ENCODE assay signal across 11 mouse cellular contexts in the genomic region with DNA sequence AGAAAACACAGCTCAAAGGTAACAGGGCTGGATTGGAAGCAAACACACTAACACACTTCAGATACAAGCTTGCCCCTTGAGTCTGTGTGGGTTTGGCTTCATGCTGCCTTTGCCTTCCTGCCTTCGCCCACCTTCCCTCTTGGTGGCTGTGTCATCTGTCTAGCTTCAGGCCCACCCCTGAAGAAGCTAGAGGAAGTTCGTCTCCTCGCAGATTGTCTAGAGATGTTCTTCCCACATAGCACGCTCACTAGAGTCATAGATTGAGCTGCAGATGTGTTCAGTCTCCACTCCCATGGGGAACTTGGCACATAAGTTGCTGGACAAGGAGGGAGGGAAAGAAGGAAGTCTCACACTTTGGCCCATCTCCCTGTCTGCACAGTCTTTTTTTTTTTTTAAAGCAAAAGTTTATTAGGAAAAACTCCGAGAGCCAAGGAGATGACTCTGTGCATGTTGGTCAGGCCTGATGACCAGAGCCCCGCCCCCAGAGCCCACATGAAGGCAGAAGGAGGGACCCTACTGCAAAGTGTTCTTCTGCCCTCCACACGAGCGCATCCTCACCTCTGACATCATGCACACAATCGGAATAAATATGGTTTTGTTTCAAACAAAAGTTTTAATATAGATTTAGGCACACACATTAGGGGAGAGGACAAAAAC. TPM values are rescaled to one million over a fixed set of nuclear protein-coding genes. Genes with fewer than 3 reads are reported as not detected.
DNase-seq lines count a peak whose midpoint lies in the region; ATAC-seq and TF ChIP-seq lines count a peak whose summit lies in the region.
"Had no signal": no experiment of that assay in that cellular context is flagged by ENCODE, and none has a peak within 500 bp of the region (broad histone marks: within the 10 kb centered on the region; RNA-seq: fewer than 3 reads in every experiment).

No protein-coding gene starts in this region.

- no peak for TF ChIP-seq CTCF in liver, postnatal 0 days (IDR thresholded peaks at IDR 0.05; ENCODE audit: low read depth)
- no peak for TF ChIP-seq CTCF in G1E (IDR thresholded peaks at IDR 0.05; ENCODE audit: low read depth, low read length)

- TF ChIP-seq EP300 in liver, postnatal 0 days (IDR thresholded peaks at IDR 0.05; ENCODE audit: low read depth), result no peak

- H3K9ac ChIP-seq in heart, embryonic 11.5 days (ENCODE audit: low read depth, low read length), result no peak overlapping the region
- no peak overlapping the region for H3K9ac ChIP-seq in liver, postnatal 0 days (replicated peaks)
- no peak overlapping the region for H3K9ac ChIP-seq in liver, embryonic 12.5 days

- peaks cover 6% of the 10 kb centered on the region; the same call in 1 of the 2 replicates for H3K36me3 ChIP-seq in heart, embryonic 11.5 days (ENCODE audit: control insufficient read depth, insufficient read depth, low read length)
- peaks cover 17% of the 10 kb centered on the region; the same call in 1 of the 2 replicates for H3K36me3 ChIP-seq in liver, postnatal 0 days (replicated peaks; ENCODE audit: insufficient read depth, low read length)
- H3K36me3 ChIP-seq in liver, embryonic 12.5 days, result peaks cover 37% of the 10 kb centered on the region
- peaks cover 61% of the 10 kb centered on the region for H3K36me3 ChIP-seq in G1E (replicated peaks)

- DNase-seq in heart, adult 8-10 months (ENCODE audit: low spot score), result peak; percentile 42
- DNase-seq in liver, postnatal 0 days, result no peak
- DNase-seq in G1E (ENCODE audit: low spot score), result no peak
- DNase-seq in heart, postnatal 10 days, result peak; percentile 59 to 60
- DNase-seq in spleen, postnatal 36 days (ENCODE audit: low spot score in 2 of 2), result no peak
- DNase-seq: gastrocnemius, postnatal 25 days had no signal

- 79% methylated on average over 9 of the region's 9 CpGs for WGBS in heart, embryonic 11.5 days (ENCODE audit: insufficient replicate concordance)
- 67% methylated on average over 9 of the region's 9 CpGs for WGBS in liver, postnatal 0 days (ENCODE audit: insufficient replicate concordance)
- WGBS in liver, embryonic 12.5 days (ENCODE audit: insufficient replicate concordance), result 64% methylated on average over 9 of the region's 9 CpGs

- H3K4me1 ChIP-seq in heart, embryonic 11.5 days (ENCODE audit: control insufficient read depth, insufficient read depth, low read length), result peaks cover 19% of the 10 kb centered on the region
- peaks cover 29% of the 10 kb centered on the region for H3K4me1 ChIP-seq in liver, postnatal 0 days (ENCODE audit: insufficient read depth)
- H3K4me1 ChIP-seq in liver, embryonic 12.5 days, result peaks cover 39% of the 10 kb centered on the region
- H3K4me1 ChIP-seq in G1E (ENCODE audit: insufficient read depth, low read depth, low read length), result peaks cover 46% of the 10 kb centered on the region

- intact Hi-C loops in heart, postnatal 10 days (cut with DNase I), result loop anchor here (1.0 kb wide), 2 partner anchors 22 to 67 kb away; a partner anchor contains a TSS

- H3K9me3 ChIP-seq in heart, embryonic 11.5 days (replicated peaks; ENCODE audit: control insufficient read depth, low read length), result no peaks in the 10 kb centered on the region
- no peaks in the 10 kb centered on the region for H3K9me3 ChIP-seq in liver, postnatal 0 days (ENCODE audit: low read length)
- H3K9me3 ChIP-seq in liver, embryonic 12.5 days (replicated peaks), result no peaks in the 10 kb centered on the region
- no peaks in the 10 kb centered on the region for H3K9me3 ChIP-seq in G1E (replicated peaks)
- H3K9me3 ChIP-seq: liver, embryonic 13.5 days had no signal

- ATAC-seq in heart, embryonic 11.5 days (replicated peaks; ENCODE audit: insufficient number of reproducible peaks, low FRiP score, low TSS enrichment), result no peak
- ATAC-seq in liver, postnatal 0 days, result no peak
- no peak for ATAC-seq in liver, embryonic 12.5 days
- ATAC-seq in G1E (ENCODE audit: extremely low read depth, insufficient number of reproducible peaks, low FRiP score, poor library complexity, severe bottlenecking), result no peak
- ATAC-seq in erythroid progenitor cell, adult 5-6 weeks (replicated peaks; ENCODE audit: low FRiP score, poor library complexity, severe bottlenecking), result no peak

- no peak overlapping the region for H3K4me3 ChIP-seq in heart, embryonic 11.5 days (ENCODE audit: low read depth, low read length)
- no peak overlapping the region for H3K4me3 ChIP-seq in liver, postnatal 0 days (ENCODE audit: low read depth, low read length)
- no peak overlapping the region for H3K4me3 ChIP-seq in liver, embryonic 12.5 days
- peak overlapping the region; percentile 22; the same call in 1 of the 2 replicates for H3K4me3 ChIP-seq in G1E (ENCODE audit: low read depth, low read length)

- no peak overlapping the region for H3K4me2 ChIP-seq in heart, embryonic 11.5 days
- no peak overlapping the region for H3K4me2 ChIP-seq in liver, postnatal 0 days (ENCODE audit: low read depth, low read length)
- no peak overlapping the region for H3K4me2 ChIP-seq in liver, embryonic 12.5 days

- H3K27ac ChIP-seq in heart, embryonic 11.5 days (ENCODE audit: low read depth, low read length), result no peak overlapping the region
- H3K27ac ChIP-seq in liver, postnatal 0 days (ENCODE audit: low read depth), result peak overlapping the region; percentile 87
- H3K27ac ChIP-seq in liver, embryonic 12.5 days, result no peak overlapping the region

- no peaks in the 10 kb centered on the region for H3K27me3 ChIP-seq in heart, embryonic 11.5 days (ENCODE audit: control insufficient read depth, insufficient read depth, low read length)
- H3K27me3 ChIP-seq in liver, postnatal 0 days (ENCODE audit: insufficient read depth, low read length), result no peaks in the 10 kb centered on the region
- H3K27me3 ChIP-seq in liver, embryonic 12.5 days (replicated peaks), result peaks cover 3% of the 10 kb centered on the region; the same call in 1 of the 2 replicates
- H3K27me3 ChIP-seq in G1E (ENCODE audit: insufficient read depth, low read length), result peaks cover 3% of the 10 kb centered on the region

RNA-seq across cellular contexts. Expression of a gene that starts 3.1 kb away (rescaled TPM):
- 1,000 to 10,000 TPM; 1,293 to 1,379 (median 1,312) TPM for total RNA-seq in heart, adult 8-10 months (2022)
- polyA plus RNA-seq in heart, embryonic 11.5 days (2014; fragmentation: Nextera tagmentation; extraction: Ambion mirVana), result 760 and 778 TPM in 2 replicates
- polyA plus RNA-seq in liver, postnatal 0 days (2015; fragmentation: Nextera tagmentation; extraction: Ambion mirVana), result 312 and 329 TPM in 2 replicates
- polyA plus RNA-seq in liver, embryonic 12.5 days (2016; fragmentation: Nextera tagmentation; extraction: Ambion mirVana), result 241 and 248 TPM in 2 replicates
- total RNA-seq in G1E (2014; fragmentation: Nextera tagmentation) (51.2 and 51.7 TPM in 2 replicates), G1E (2017) (100 and 103 TPM in 2 replicates)
- 105 and 142 TPM in 2 replicates for polyA plus RNA-seq in G1E (2012)
- total RNA-seq in heart, postnatal 10 days (2021), result 100 to 1,000 TPM; 725 to 746 TPM
- 44.3 and 52.0 TPM in 2 replicates for total RNA-seq in erythroid progenitor cell, adult 5-6 weeks (2015; ENCODE audit: low replicate concordance)
- total RNA-seq in erythroid progenitor cell, adult 5-6 weeks (2017; ENCODE audit: low replicate concordance), result 21.6 and 53.0 TPM in 2 replicates

RNA-seq across cellular contexts. Expression of a gene that starts 22.6 kb away (rescaled TPM):
- total RNA-seq in heart, adult 8-10 months (2022), result 10 to 100 TPM; 12.3 to 17.2 (median 15.6) TPM
- polyA plus RNA-seq in heart, embryonic 11.5 days (2014; fragmentation: Nextera tagmentation; extraction: Ambion mirVana), result 18.2 and 18.9 TPM in 2 replicates
- 13.2 and 15.8 TPM in 2 replicates for polyA plus RNA-seq in liver, postnatal 0 days (2015; fragmentation: Nextera tagmentation; extraction: Ambion mirVana)
- polyA plus RNA-seq in liver, embryonic 12.5 days (2016; fragmentation: Nextera tagmentation; extraction: Ambion mirVana), result 30.8 and 31.4 TPM in 2 replicates
- 22.3 and 34.0 TPM in 2 replicates for total RNA-seq in G1E (2014; fragmentation: Nextera tagmentation)
- total RNA-seq in G1E (2017), result 21.4 and 26.6 TPM in 2 replicates
- 67.7 and 124 TPM in 2 replicates for polyA plus RNA-seq in G1E (2012)
- total RNA-seq in heart, postnatal 10 days (2021), result 10 to 100 TPM; 20.0 to 24.7 TPM
- 4.2 and 10.8 TPM in 2 replicates for total RNA-seq in erythroid progenitor cell, adult 5-6 weeks (2015; ENCODE audit: low replicate concordance)
- total RNA-seq in erythroid progenitor cell, adult 5-6 weeks (2017; ENCODE audit: low replicate concordance), result 6.0 and 18.0 TPM in 2 replicates

RNA-seq across cellular contexts. Expression of a gene that starts 46.1 kb away (rescaled TPM):
- 1 to 10 TPM; 1.7 to 2.8 (median 2.2) TPM for total RNA-seq in heart, adult 8-10 months (2022)
- polyA plus RNA-seq in heart, embryonic 11.5 days (2014; fragmentation: Nextera tagmentation; extraction: Ambion mirVana), result 246 and 248 TPM in 2 replicates
- polyA plus RNA-seq in liver, postnatal 0 days (2015; fragmentation: Nextera tagmentation; extraction: Ambion mirVana), result 14.1 and 14.6 TPM in 2 replicates
- polyA plus RNA-seq in liver, embryonic 12.5 days (2016; fragmentation: Nextera tagmentation; extraction: Ambion mirVana), result 40.7 and 46.7 TPM in 2 replicates
- total RNA-seq in G1E (2014; fragmentation: Nextera tagmentation) (not detected in 2 replicates), G1E (2017) (not detected in 2 replicates)
- polyA plus RNA-seq in G1E (2012), result not detected in 2 replicates
- 10 to 100 TPM; 47.6 to 53.7 TPM for total RNA-seq in heart, postnatal 10 days (2021)
- total RNA-seq in erythroid progenitor cell, adult 5-6 weeks (2015; ENCODE audit: low replicate concordance), result not detected in 2 replicates
- not detected in 2 replicates for total RNA-seq in erythroid progenitor cell, adult 5-6 weeks (2017; ENCODE audit: low replicate concordance)
- total RNA-seq: monocyte, adult 5-6 weeks had no signal

RNA-seq across cellular contexts. Expression of a gene that starts 57.9 kb away (rescaled TPM):
- 1 to 10 TPM in 3 of 4 experiments, under 1 TPM in 1; 0.72 to 1.3 (median 1.2) TPM for total RNA-seq in heart, adult 8-10 months (2022)
- 3.8 and 5.9 TPM in 2 replicates for polyA plus RNA-seq in heart, embryonic 11.5 days (2014; fragmentation: Nextera tagmentation; extraction: Ambion mirVana)
- polyA plus RNA-seq in liver, postnatal 0 days (2015; fragmentation: Nextera tagmentation; extraction: Ambion mirVana), result 1.9 and 2.1 TPM in 2 replicates
- 2.5 and 3.7 TPM in 2 replicates for polyA plus RNA-seq in liver, embryonic 12.5 days (2016; fragmentation: Nextera tagmentation; extraction: Ambion mirVana)
- total RNA-seq in G1E (2014; fragmentation: Nextera tagmentation) (0.34 TPM in 1 of 2 replicates, not detected in the other), G1E (2017) (0.46 and 0.82 TPM in 2 replicates)
- 0.11 and 0.21 TPM in 2 replicates for polyA plus RNA-seq in G1E (2012)
- 1 to 10 TPM in 1 of 2 experiments, under 1 TPM in 1; 0.65 to 1.1 TPM for total RNA-seq in heart, postnatal 10 days (2021)
- total RNA-seq in erythroid progenitor cell, adult 5-6 weeks (2015; ENCODE audit: low replicate concordance), result 1.1 and 3.4 TPM in 2 replicates
- 1.3 and 3.5 TPM in 2 replicates for total RNA-seq in erythroid progenitor cell, adult 5-6 weeks (2017; ENCODE audit: low replicate concordance)

Comparison
In these comparisons a context has a peak if more than half of its experiments do, and no peak if none do; other contexts are left out.
1. RNA of a gene that starts 46.1 kb away (total RNA-seq): 47.6 to 53.7 TPM in heart, postnatal 10 days; 1.7 to 2.8 TPM in heart, adult 8-10 months, not detected in G1E and not detected in erythroid progenitor cell, adult 5-6 weeks; every median in the first group is over 10 times any median in the second.
2. DNase-seq: peak in heart, adult 8-10 months (single experiment) and heart, postnatal 10 days (2 of 2); none in liver, postnatal 0 days (single experiment), G1E (single experiment) and spleen, postnatal 36 days (0 of 2).
3. RNA of a gene that starts 3.1 kb away (total RNA-seq): 1,293 to 1,379 TPM in heart, adult 8-10 months and 725 to 746 TPM in heart, postnatal 10 days; 51.2 to 103 TPM in G1E and 21.6 to 53.0 TPM in erythroid progenitor cell, adult 5-6 weeks; every median in the first group is over 4 times any median in the second.